Mouse (Mus musculus): ENCODE data around the gene Asb18. TPM values are rescaled to one million over a fixed set of nuclear protein-coding genes. Genes with fewer than 3 reads are reported as not detected.

Asb18 gene
- polyA plus RNA-seq, 1 experiment from 2014 or later: not detected

Other genes with a start within 250 kb of the Asb18 start
- 0.35 TPM in 1 of 2 replicates, not detected in the other for gene Gbx2, start 83.5 kb downstream of the Asb18 start, polyA plus RNA-seq (2014; fragmentation: Nextera tagmentation; extraction: Ambion mirVana)
- gene Iqca, start 138.7 kb upstream of the Asb18 start, polyA plus RNA-seq (2014; fragmentation: Nextera tagmentation; extraction: Ambion mirVana): not detected in 2 replicates
- 34.3 and 37.0 TPM in 2 replicates for gene Ackr3, start 189.3 kb upstream of the Asb18 start, polyA plus RNA-seq (2014; fragmentation: Nextera tagmentation; extraction: Ambion mirVana)

Measured in stomach, embryonic 14.5 days (tissue).